Mouse (Mus musculus): ENCODE measurements around the gene Prkcq. TPM values are rescaled to one million over a fixed set of nuclear protein-coding genes. Genes with fewer than 3 reads are reported as not detected.

The Prkcq gene
- polyA plus RNA-seq, 1 experiment from 2014 or later, result 2.9 TPM

DNA sequence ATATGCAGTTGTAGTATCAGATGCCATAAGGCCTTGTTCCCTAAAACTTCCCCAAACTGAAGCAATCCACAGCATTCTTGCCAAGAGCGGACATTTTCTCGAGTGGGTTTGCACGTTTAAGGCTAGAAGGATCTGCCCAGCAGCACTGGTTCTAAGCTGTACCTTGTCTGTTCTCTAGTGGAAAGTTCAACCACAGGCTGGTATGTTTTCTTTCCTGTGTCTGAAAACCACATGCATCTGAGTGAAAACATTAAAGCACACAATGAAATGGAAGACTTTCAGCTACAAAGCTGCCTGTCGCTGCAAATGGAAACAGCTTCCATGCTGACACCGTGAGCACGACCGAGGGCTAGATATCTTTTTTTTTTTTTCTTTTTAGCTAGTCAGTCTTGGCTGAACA, 12.3 kb upstream of the Prkcq start:
- 77% methylated on average over 7 of the region's 7 CpGs for WGBS (ENCODE audit: insufficient replicate concordance)
- H3K36me3 ChIP-seq (ENCODE audit: control insufficient read depth, insufficient read depth), result no peaks in the 10 kb centered on the region
- H3K4me2 ChIP-seq (ENCODE audit: low read depth, low read length), result no peak overlapping the region
- H3K27me3 ChIP-seq (ENCODE audit: control insufficient read depth, insufficient read depth, low read depth, low read length), result no peaks in the 10 kb centered on the region
- H3K4me1 ChIP-seq (ENCODE audit: control insufficient read depth, low read depth, low read length), result no peaks in the 10 kb centered on the region
- H3K9ac ChIP-seq (ENCODE audit: low read depth, low read length), result no peak overlapping the region
- no peaks in the 10 kb centered on the region for H3K9me3 ChIP-seq (replicated peaks; ENCODE audit: control insufficient read depth, low read length)
- ATAC-seq (ENCODE audit: low read depth), result no peak
- no peak overlapping the region for H3K27ac ChIP-seq (ENCODE audit: low read length)
- no peak overlapping the region for H3K4me3 ChIP-seq (ENCODE audit: low read depth, low read length)

DNA sequence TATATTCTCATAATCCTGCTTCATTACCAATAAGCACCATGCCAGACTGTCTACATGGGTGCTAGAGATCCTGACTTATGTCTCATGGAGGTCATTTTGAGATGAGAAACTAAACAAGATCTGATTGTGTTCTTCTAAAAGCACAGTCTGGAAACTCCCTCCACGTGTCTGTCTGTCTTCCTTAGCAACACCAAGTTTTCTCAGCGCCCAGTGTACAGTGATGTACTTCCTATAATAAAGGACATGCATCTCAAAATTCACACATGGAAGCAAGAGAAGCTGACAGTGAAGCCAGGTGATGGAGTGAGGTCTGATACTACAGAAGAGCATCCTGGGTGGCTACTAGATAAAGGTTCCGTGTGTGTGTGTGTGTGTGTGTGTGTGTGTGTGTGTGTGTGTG, 11.2 kb upstream of the Prkcq start:
- Histone ChIP-seq H3K4me3 (ENCODE audit: low read depth, low read length) (no peak overlapping the region), H3K4me2 (ENCODE audit: low read depth, low read length) (no peak overlapping the region), H3K9me3 (replicated peaks; ENCODE audit: control insufficient read depth, low read length) (no peaks in the 10 kb centered on the region), H3K4me1 (ENCODE audit: control insufficient read depth, low read depth, low read length) (no peaks in the 10 kb centered on the region), H3K27me3 (ENCODE audit: control insufficient read depth, insufficient read depth, low read depth, low read length) (no peaks in the 10 kb centered on the region), H3K27ac (ENCODE audit: low read length) (no peak overlapping the region), H3K36me3 (ENCODE audit: control insufficient read depth, insufficient read depth) (no peaks in the 10 kb centered on the region), H3K9ac (ENCODE audit: low read depth, low read length) (no peak overlapping the region)
- whole genome bisulfite sequencing (ENCODE audit: insufficient replicate concordance), result 41% methylated on average over 3 of the region's 3 CpGs
- no peak for ATAC-seq (ENCODE audit: low read depth)

DNA sequence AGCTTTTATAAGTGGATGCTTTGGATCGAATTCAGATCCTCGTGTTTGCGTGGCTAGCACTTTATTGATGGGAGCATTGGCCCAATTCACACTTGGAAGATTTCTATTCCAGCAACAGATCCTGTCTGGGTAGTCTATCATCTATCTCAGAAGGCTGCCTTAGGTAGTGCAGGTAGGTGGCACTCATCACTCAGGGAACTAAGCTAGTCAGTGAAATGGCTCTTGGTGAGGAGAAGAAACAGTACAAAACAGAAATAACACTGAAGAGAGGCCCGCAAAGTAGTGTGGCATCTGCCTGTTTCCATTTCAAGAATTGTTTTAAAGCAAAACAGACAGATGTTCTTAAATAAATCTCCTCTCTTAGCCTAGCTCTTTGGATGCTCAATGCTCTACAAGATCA, 10.6 kb upstream of the Prkcq start:
- H3K27me3 ChIP-seq (ENCODE audit: control insufficient read depth, insufficient read depth, low read depth, low read length), result no peaks in the 10 kb centered on the region
- H3K9me3 ChIP-seq (replicated peaks; ENCODE audit: control insufficient read depth, low read length), result no peaks in the 10 kb centered on the region
- no peak overlapping the region for H3K9ac ChIP-seq (ENCODE audit: low read depth, low read length)
- H3K4me2 ChIP-seq (ENCODE audit: low read depth, low read length), result no peak overlapping the region
- no peak overlapping the region for H3K4me3 ChIP-seq (ENCODE audit: low read depth, low read length)
- no peak for ATAC-seq (ENCODE audit: low read depth)
- WGBS (ENCODE audit: insufficient replicate concordance), result 65% methylated on average over 4 of the region's 4 CpGs
- no peaks in the 10 kb centered on the region for H3K36me3 ChIP-seq (ENCODE audit: control insufficient read depth, insufficient read depth)
- H3K4me1 ChIP-seq (ENCODE audit: control insufficient read depth, low read depth, low read length), result no peaks in the 10 kb centered on the region
- H3K27ac ChIP-seq (ENCODE audit: low read length), result no peak overlapping the region

DNA sequence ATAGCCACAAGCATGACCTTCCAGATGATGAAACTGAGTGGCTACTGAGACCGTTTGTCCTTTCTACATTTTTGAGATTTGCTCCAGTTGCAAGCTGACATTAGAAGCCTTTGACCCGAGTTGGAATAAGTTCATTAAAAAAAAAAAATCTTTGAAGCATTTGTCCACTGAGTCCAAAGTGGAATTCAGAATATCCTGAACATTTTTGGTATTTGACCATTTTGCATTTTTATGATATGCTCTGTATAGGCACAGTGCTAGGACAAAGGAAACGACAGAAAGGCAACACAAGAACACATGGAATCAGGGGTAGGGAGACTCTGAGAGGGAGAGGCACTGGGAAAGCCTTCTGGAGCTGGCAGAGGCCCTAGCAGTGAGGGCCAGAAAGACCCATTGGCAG, 9.2 kb upstream of the Prkcq start:
- Histone ChIP-seq H3K27ac (ENCODE audit: low read length) (no peak overlapping the region), H3K4me3 (ENCODE audit: low read depth, low read length) (no peak overlapping the region), H3K36me3 (ENCODE audit: control insufficient read depth, insufficient read depth) (no peaks in the 10 kb centered on the region), H3K9ac (ENCODE audit: low read depth, low read length) (no peak overlapping the region), H3K4me2 (ENCODE audit: low read depth, low read length) (no peak overlapping the region), H3K9me3 (replicated peaks; ENCODE audit: control insufficient read depth, low read length) (no peaks in the 10 kb centered on the region), H3K4me1 (ENCODE audit: control insufficient read depth, low read depth, low read length) (no peaks in the 10 kb centered on the region), H3K27me3 (ENCODE audit: control insufficient read depth, insufficient read depth, low read depth, low read length) (no peaks in the 10 kb centered on the region)
- ATAC-seq (ENCODE audit: low read depth), result no peak
- 49% methylated on average over 3 of the region's 3 CpGs for WGBS (ENCODE audit: insufficient replicate concordance)

DNA sequence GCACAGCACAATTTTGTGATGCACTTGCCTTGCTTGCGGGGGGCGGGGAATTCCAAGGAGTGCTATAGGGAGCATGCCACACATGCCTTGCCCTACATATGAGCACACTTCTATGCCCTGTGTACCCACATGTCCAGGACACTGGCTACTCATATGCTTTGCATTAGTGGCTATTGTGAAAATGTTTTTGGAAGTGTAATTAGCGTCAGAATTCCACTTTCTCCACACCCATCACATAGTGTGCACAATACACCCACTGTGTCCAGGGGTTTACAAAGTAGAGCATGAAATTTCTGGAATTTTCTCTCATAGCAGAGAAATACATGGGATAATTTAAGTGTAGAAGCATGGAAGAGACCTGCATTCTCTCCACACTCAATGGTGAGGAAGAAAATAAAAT, 7.7 kb upstream of the Prkcq start:
- no peaks in the 10 kb centered on the region for H3K4me1 ChIP-seq (ENCODE audit: control insufficient read depth, low read depth, low read length)
- H3K27ac ChIP-seq (ENCODE audit: low read length), result no peak overlapping the region
- H3K36me3 ChIP-seq (ENCODE audit: control insufficient read depth, insufficient read depth), result no peaks in the 10 kb centered on the region
- H3K4me3 ChIP-seq (ENCODE audit: low read depth, low read length), result no peak overlapping the region
- H3K4me2 ChIP-seq (ENCODE audit: low read depth, low read length), result no peak overlapping the region
- no peak for ATAC-seq (ENCODE audit: low read depth)
- 71% methylated on average over 3 of the region's 3 CpGs for WGBS (ENCODE audit: insufficient replicate concordance)
- no peaks in the 10 kb centered on the region for H3K27me3 ChIP-seq (ENCODE audit: control insufficient read depth, insufficient read depth, low read depth, low read length)
- no peaks in the 10 kb centered on the region for H3K9me3 ChIP-seq (replicated peaks; ENCODE audit: control insufficient read depth, low read length)
- no peak overlapping the region for H3K9ac ChIP-seq (ENCODE audit: low read depth, low read length)

DNA sequence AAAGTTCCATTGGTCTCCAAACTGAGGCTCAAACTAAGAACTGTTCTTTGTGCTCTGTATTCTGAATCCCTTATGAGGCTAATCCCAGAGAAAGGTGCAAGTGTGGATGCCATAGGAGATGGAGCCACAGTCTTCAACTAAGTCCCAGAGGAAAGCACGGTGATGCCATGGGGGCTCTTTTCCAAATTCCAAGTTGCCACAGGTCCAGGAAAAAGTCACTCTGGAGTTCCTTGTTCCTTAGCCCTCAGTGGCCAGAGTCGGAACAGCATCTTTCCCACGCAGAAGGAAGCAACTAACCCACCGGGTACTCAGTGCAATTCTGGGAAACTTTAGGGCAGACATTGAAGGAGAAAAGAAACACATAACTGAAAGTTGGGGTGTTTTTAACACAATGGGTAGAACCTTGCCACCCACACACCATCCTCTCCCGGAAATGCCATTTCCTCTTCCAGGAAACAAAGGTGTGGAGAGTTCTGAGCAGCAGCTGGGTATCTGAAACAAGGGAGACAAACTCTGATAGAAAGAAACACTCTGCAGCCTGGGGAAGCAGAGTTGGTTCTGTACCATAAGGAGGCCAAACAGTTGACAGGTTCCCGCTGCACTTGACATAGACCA, 2.1 kb upstream of the Prkcq start:
- H3K4me3 ChIP-seq (ENCODE audit: low read depth, low read length), result no peak overlapping the region

DNA sequence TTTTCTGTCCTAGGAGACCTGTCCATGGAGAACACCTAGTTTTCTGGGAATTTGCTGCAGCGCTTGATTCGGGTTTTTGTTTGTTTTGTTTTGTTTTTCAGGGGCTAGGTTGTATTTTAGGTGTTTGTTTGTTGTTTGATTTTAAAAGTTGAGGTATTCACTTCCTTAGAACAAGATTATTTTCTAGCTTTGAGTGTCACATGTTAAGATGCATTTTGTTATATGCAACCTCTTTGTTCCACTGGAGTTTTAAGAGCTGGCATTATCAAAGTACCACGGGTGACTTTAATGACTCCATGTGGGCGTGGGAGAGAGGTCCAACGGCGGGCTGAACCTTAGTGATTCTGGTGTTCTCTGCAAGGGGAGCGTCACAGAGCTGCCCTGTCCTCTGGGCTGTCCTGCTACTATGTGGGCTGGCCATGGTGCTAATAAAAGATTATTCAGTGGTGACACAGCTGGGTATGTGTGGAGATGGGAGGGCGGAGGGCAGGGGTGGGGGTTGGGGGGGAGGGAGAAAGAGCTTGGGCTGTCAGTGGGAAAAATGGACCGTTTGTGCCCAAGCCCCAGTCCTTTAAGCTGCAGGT, 1.0 kb downstream of the Prkcq start:
- H3K4me3 ChIP-seq (ENCODE audit: low read depth, low read length), result peak overlapping the region; percentile 41
- peak overlapping the region; percentile 56; the same call in 1 of the 2 replicates for H3K4me2 ChIP-seq (ENCODE audit: low read depth, low read length)
- no peak overlapping the region for H3K27ac ChIP-seq (ENCODE audit: low read length)
- H3K9me3 ChIP-seq (replicated peaks; ENCODE audit: control insufficient read depth, low read length), result no peaks in the 10 kb centered on the region
- H3K4me1 ChIP-seq (ENCODE audit: control insufficient read depth, low read depth, low read length), result no peaks in the 10 kb centered on the region
- ATAC-seq (ENCODE audit: low read depth), result no peak
- 5% methylated on average over 9 of the region's 9 CpGs for WGBS (ENCODE audit: insufficient replicate concordance)
- H3K9ac ChIP-seq (ENCODE audit: low read depth, low read length), result no peak overlapping the region
- no peaks in the 10 kb centered on the region for H3K36me3 ChIP-seq (ENCODE audit: control insufficient read depth, insufficient read depth)
- peaks cover 4% of the 10 kb centered on the region; the same call in 1 of the 2 replicates for H3K27me3 ChIP-seq (ENCODE audit: control insufficient read depth, insufficient read depth, low read depth, low read length)

More for the DNA sequence above, 2.1 kb upstream of the Prkcq start:
- WGBS (ENCODE audit: insufficient replicate concordance), result 45% methylated on average over 6 of the region's 6 CpGs
- no peak overlapping the region for H3K4me2 ChIP-seq (ENCODE audit: low read depth, low read length)
- no peaks in the 10 kb centered on the region for H3K36me3 ChIP-seq (ENCODE audit: control insufficient read depth, insufficient read depth)
- no peak for ATAC-seq (ENCODE audit: low read depth)
- peaks cover 4% of the 10 kb centered on the region; the same call in 1 of the 2 replicates for H3K27me3 ChIP-seq (ENCODE audit: control insufficient read depth, insufficient read depth, low read depth, low read length)
- H3K4me1 ChIP-seq (ENCODE audit: control insufficient read depth, low read depth, low read length), result no peaks in the 10 kb centered on the region
- H3K9ac ChIP-seq (ENCODE audit: low read depth, low read length), result no peak overlapping the region
- no peaks in the 10 kb centered on the region for H3K9me3 ChIP-seq (replicated peaks; ENCODE audit: control insufficient read depth, low read length)
- no peak overlapping the region for H3K27ac ChIP-seq (ENCODE audit: low read length)

DNA sequence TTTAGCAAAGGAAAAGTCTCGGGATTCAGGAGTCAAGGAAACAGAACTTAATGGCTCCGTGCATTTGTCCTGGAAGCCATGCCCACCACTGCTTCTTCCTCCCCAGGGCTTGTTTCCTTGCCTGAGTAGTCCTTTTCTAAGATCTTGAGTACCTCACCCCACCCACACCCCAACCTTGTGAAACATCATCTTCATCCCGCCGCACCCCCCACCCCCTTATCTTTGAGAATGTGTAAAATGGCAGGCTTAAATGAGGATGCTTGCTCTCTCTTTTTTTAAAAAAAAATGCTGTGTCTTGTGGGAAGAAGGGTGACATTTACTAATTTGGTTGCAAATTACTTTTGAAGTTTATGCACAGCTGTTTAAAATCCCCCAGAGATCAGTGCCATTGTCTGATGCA, 1.6 kb downstream of the Prkcq start:
- Histone ChIP-seq H3K9ac (ENCODE audit: low read depth, low read length) (no peak overlapping the region), H3K4me2 (ENCODE audit: low read depth, low read length) (no peak overlapping the region), H3K36me3 (ENCODE audit: control insufficient read depth, insufficient read depth) (no peaks in the 10 kb centered on the region), H3K9me3 (replicated peaks; ENCODE audit: control insufficient read depth, low read length) (no peaks in the 10 kb centered on the region), H3K4me3 (ENCODE audit: low read depth, low read length) (no peak overlapping the region), H3K4me1 (ENCODE audit: control insufficient read depth, low read depth, low read length) (no peaks in the 10 kb centered on the region), H3K27me3 (ENCODE audit: control insufficient read depth, insufficient read depth, low read depth, low read length) (peaks cover 4% of the 10 kb centered on the region; the same call in 1 of the 2 replicates), H3K27ac (ENCODE audit: low read length) (no peak overlapping the region)
- 29% methylated on average over 4 of the region's 4 CpGs for WGBS (ENCODE audit: insufficient replicate concordance)
- no peak for ATAC-seq (ENCODE audit: low read depth)

DNA sequence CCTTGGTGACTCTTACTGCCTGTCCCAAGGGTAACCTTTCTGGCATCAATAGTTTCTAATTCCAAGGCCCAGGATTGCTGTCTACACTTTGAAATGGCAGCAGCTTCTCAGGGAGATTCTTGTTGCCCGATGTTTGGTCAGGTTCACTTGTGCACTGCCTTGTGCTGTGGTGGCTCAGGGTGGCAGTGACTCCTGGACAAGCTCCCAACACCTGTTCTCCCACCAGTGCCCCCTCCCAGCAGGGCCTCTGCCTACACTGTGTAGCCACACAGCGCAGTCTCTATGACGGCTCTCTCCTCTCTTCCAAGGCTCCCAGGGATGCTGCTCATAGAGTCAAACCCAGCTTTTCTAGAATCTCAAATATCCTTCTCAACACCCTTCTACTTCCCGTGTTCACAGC, 2.2 kb downstream of the Prkcq start:
- no peaks in the 10 kb centered on the region for H3K9me3 ChIP-seq (replicated peaks; ENCODE audit: control insufficient read depth, low read length)
- no peak overlapping the region for H3K4me3 ChIP-seq (ENCODE audit: low read depth, low read length)
- H3K36me3 ChIP-seq (ENCODE audit: control insufficient read depth, insufficient read depth), result no peaks in the 10 kb centered on the region
- no peaks in the 10 kb centered on the region for H3K4me1 ChIP-seq (ENCODE audit: control insufficient read depth, low read depth, low read length)
- WGBS (ENCODE audit: insufficient replicate concordance), result 66% methylated on average over 4 of the region's 4 CpGs
- H3K27me3 ChIP-seq (ENCODE audit: control insufficient read depth, insufficient read depth, low read depth, low read length), result peaks cover 4% of the 10 kb centered on the region; the same call in 1 of the 2 replicates
- ATAC-seq (ENCODE audit: low read depth), result no peak
- no peak overlapping the region for H3K9ac ChIP-seq (ENCODE audit: low read depth, low read length)
- no peak overlapping the region for H3K4me2 ChIP-seq (ENCODE audit: low read depth, low read length)
- no peak overlapping the region for H3K27ac ChIP-seq (ENCODE audit: low read length)
